Mouse (Mus musculus) C3H10T1/2 (cell line): ENCODE measurements around the gene Arfgap2. TPM values are rescaled to one million over a fixed set of nuclear protein-coding genes. Genes with fewer than 3 reads are reported as not detected.

ENCODE experiments used
- polyA plus RNA-seq, 2 experiments: library from polyadenylated mRNA; unstranded; fragments of >200 nt; fragmentation: generic; extraction: Trizol; gene quantifications; one replicate each; pipeline ENCODE4 v1.2.1; 2012; ENCODE audit warnings: missing spikeins in 2 of 2

Arfgap2 gene
- 10 to 100 TPM; 42.7 to 46.6 TPM for polyA plus RNA-seq

DNA sequence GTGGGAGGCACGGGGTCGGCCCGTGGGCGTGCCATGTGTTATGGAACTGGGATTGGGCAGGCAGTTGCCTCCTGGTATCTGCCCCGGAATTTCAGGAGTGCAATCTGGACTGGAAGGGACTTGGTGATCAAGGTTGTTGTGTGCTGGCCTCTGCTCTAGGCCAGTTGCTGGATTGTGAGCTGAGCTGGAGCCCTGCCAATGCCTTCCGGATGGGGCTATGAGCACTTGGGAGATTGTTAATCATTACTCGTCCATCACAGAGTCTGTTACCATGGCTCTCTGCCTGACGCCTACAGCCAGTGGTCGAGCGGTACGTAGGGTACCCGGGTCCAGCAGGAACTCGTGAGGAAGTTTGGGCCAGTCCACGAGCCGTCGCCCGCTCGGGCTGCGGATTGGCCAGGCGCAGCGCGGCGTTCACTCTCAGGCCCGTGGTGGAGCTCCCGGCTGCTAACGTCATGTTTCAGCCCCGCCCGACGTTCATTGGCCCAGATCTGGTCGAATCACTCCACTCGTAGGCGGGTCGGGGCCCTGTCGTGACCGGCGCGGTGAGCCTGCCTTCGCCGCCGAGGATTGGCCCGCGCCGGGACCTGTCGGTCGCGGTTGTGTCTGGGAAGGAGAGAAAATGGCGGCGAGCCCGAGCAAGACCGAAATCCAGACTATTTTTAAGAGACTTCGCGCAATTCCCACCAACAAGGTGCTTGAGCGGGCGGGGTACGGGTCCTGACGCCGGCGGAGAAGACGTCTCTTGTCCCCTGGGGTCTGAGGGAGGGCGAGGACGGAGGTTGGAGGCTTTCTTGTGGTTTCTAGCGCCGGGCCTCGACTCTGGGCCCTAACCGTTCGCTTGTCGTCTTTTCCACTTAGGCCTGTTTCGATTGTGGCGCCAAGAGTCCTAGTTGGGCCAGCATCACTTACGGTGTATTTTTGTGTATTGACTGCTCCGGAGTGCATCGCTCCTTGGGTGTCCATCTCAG, at the start of gene Arfgap2:
TSS of gene Arfgap2 (plus strand) at position 264 of the 971 bp plus-strand sequence.

DNA sequence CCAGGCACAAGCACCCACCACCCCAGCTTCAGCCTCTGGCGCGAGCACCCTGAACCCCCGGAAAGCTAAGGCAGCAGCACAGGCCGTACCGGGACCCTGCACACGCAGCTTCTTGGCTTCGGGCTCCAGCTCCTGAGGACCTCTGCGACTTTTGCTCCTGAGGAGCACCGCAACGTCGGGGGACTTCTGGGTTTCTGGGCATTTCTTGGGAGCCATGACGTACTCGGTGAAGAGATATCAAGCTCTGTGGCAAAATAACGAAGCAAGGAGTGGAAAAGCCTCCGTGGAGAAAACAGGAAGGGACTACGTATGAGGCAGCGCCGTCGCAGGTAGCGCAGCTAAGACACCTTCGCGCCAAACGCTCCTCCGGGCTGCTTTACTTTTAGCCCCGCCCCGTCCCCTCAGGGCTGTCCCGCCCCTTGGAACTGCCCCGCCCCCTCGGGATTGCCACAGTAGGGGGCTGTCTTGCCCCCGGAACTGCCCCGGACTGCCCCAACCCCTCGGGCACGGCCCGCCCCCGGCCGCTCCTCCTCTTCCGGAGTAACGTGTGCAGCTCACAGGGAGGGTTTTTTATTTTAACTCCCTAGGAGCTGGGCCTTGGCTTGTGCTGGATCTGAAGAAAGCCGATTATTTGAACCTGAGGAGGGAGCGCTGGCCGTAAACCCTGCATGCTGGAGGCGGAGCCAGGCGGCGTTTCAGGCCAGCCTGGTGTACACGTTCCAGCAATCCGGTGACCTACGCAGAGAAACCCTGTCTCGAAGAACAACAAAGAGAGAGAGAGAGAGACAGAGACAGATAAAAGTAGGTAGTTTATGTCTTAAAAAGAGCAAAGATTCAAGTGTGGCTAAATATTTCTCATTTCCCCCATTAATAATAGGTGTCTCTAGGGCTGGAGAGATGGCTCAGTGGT, 27.9 kb upstream of the Arfgap2 start, which contains the start of gene Ddb2:
TSS of gene Ddb2 (minus strand) at position 382 of the 910 bp plus-strand sequence.

GRCm38 (mm10) chr2:91255661-91256150, 9.1 kb upstream of the Arfgap2 start, which contains the start of gene Pacsin3:
Pacsin3 (plus strand) TSS chr2:91255954.

Other genes with a start within 250 kb of the Arfgap2 start
- gene Rapsn, start 229.4 kb upstream of the Arfgap2 start, polyA plus RNA-seq = 1 to 10 TPM in 1 of 2 experiments, under 1 TPM in 1; 0.73 to 2.1 TPM
- gene Psmc3, start 211.0 kb upstream of the Arfgap2 start, polyA plus RNA-seq = 100 to 1,000 TPM; 217 to 272 TPM
- 10 to 100 TPM; 32.7 to 63.7 TPM for gene Slc39a13, start 194.6 kb upstream of the Arfgap2 start, polyA plus RNA-seq
- gene Spi1, start 182.6 kb upstream of the Arfgap2 start, polyA plus RNA-seq = under 1 TPM in 1 of 2 experiments, not detected in 1; 0.04 TPM
- gene Mybpc3, start 146.8 kb upstream of the Arfgap2 start, polyA plus RNA-seq = under 1 TPM in 1 of 2 experiments, not detected in 1; 0.02 TPM
- 1 to 10 TPM; 1.8 to 6.0 TPM for gene Madd, start 81.1 kb upstream of the Arfgap2 start, polyA plus RNA-seq
- gene Nr1h3, start 62.1 kb upstream of the Arfgap2 start, polyA plus RNA-seq = under 1 TPM; 0.14 to 0.42 TPM
- gene Acp2, start 62.1 kb upstream of the Arfgap2 start, polyA plus RNA-seq = 10 to 100 TPM in 1 of 2 experiments, 1 to 10 TPM in 1; 3.2 to 18.6 TPM
- gene Ddb2, start 28.0 kb upstream of the Arfgap2 start, polyA plus RNA-seq = 1 to 10 TPM in 1 of 2 experiments, under 1 TPM in 1; 0.44 to 3.9 TPM
- gene Pacsin3, start 9.0 kb upstream of the Arfgap2 start, polyA plus RNA-seq = 10 to 100 TPM; 20.4 to 37.9 TPM
- 10 to 100 TPM; 23.8 to 52.5 TPM for gene 1110051M20Rik, start 179.7 kb downstream of the Arfgap2 start, polyA plus RNA-seq
- gene Lrp4, start 192.5 kb downstream of the Arfgap2 start, polyA plus RNA-seq = 1 to 10 TPM in 1 of 2 experiments, under 1 TPM in 1; 0.07 to 2.7 TPM